Mouse (Mus musculus) liver, embryonic 16.5 days (tissue): ENCODE results near the gene Ush2a. TPM values are rescaled to one million over a fixed set of nuclear protein-coding genes. Genes with fewer than 3 reads are reported as not detected.

Experiments
- ATAC-seq: fragments of 200-750 bp; cut with Nextera tagmentation; 2 replicates; pipeline ENCODE4 v1.8.0; 2017; ENCODE audit warnings: low read depth, mild to moderate bottlenecking, moderate number of reproducible peaks, moderate library complexity
- H3K27ac ChIP-seq: fragments of 300-500 bp; sonication (generic); 2 replicates; pipeline ENCODE4 v1.5.1; 2014; ENCODE audit warnings: mild to moderate bottlenecking, low read length
- H3K27me3 ChIP-seq: fragments of 300-500 bp; sonication (generic); 2 replicates; pipeline ENCODE4 v1.6.1; 2014; ENCODE audit warnings: low read depth, low read length, mixed read lengths; ENCODE audit not compliant: control insufficient read depth, insufficient read depth
- H3K36me3 ChIP-seq: fragments of 300-500 bp; sonication (generic); 2 replicates; pipeline ENCODE4 v1.6.1; 2014; ENCODE audit warnings: mild to moderate bottlenecking; ENCODE audit not compliant: control insufficient read depth, insufficient read depth
- H3K4me1 ChIP-seq: fragments of 300-500 bp; sonication (generic); 2 replicates; pipeline ENCODE4 v1.6.1; 2014; ENCODE audit warnings: low read depth, low read length, mixed read lengths; ENCODE audit not compliant: control insufficient read depth
- H3K4me2 ChIP-seq: fragments of 300-500 bp; sonication (generic); 2 replicates; pipeline ENCODE4 v1.6.1; 2014; ENCODE audit warnings: low read depth, low read length, mixed read lengths
- H3K4me3 ChIP-seq: fragments of 300-500 bp; sonication (generic); 2 replicates; pipeline ENCODE4 v1.5.1; 2014; ENCODE audit warnings: low read depth, mild to moderate bottlenecking, low read length
- H3K9ac ChIP-seq: fragments of 300-500 bp; sonication (generic); 2 replicates; pipeline ENCODE4 v1.6.1; 2014; ENCODE audit warnings: low read depth, low read length
- H3K9me3 ChIP-seq: fragments of 300-500 bp; sonication (generic); replicated peaks from 2 replicates; pipeline ENCODE4 v1.6.1; 2016; ENCODE audit warnings: low read length; ENCODE audit not compliant: control insufficient read depth
- WGBS: fragments of 180-500 bp; shearing (Covaris S2); extraction: QIAGEN DNeasy Blood & Tissue Kit; methylation state at CpG from one replicate; pipeline ENCODE4 v1.1.7; 2014; ENCODE audit not compliant: insufficient replicate concordance; 5-methylcytosine and 5-hydroxymethylcytosine counted together
- polyA plus RNA-seq: library from polyadenylated mRNA; unstranded; fragments of >200 nt; fragmentation: Nextera tagmentation; extraction: Ambion mirVana; gene quantifications from 2 replicates; pipeline ENCODE4 v1.2.1, GENCODE M21; 2015

Ush2a gene
- polyA plus RNA-seq, 1 experiment from 2014 or later: 0.01 TPM

GRCm38 (mm10) chr1:188267127-188267722, 5.4 kb downstream of the Ush2a start:
- H3K4me1 ChIP-seq: no peaks in the 10 kb centered on the region
- no peak overlapping the region for H3K9ac ChIP-seq
- no peak overlapping the region for H3K4me3 ChIP-seq
- H3K27ac ChIP-seq: no peak overlapping the region
- no peak overlapping the region for H3K4me2 ChIP-seq
- no peaks in the 10 kb centered on the region for H3K9me3 ChIP-seq
- 64% methylated on average over 11 of the region's 11 CpGs for WGBS
- H3K36me3 ChIP-seq: no peaks in the 10 kb centered on the region
- ATAC-seq: no peak
- no peaks in the 10 kb centered on the region for H3K27me3 ChIP-seq

GRCm38 (mm10) chr1:188269071-188269470, 7.2 kb downstream of the Ush2a start:
- 76% methylated on average over 6 of the region's 6 CpGs for WGBS
- ATAC-seq: no peak

GRCm38 (mm10) chr1:188313303-188313702, 51.5 kb downstream of the Ush2a start:
- Histone ChIP-seq H3K9me3 (no peaks in the 10 kb centered on the region), H3K4me3 (no peak overlapping the region), H3K36me3 (no peaks in the 10 kb centered on the region), H3K9ac (no peak overlapping the region), H3K27me3 (no peaks in the 10 kb centered on the region), H3K27ac (no peak overlapping the region), H3K4me1 (no peaks in the 10 kb centered on the region), H3K4me2 (no peak overlapping the region)
- 67% methylated on average over 7 of the region's 7 CpGs for WGBS
- no peak for ATAC-seq

More at GRCm38 (mm10) chr1:188269071-188269470, 7.2 kb downstream of the Ush2a start:
- Histone ChIP-seq H3K36me3 (no peaks in the 10 kb centered on the region), H3K27me3 (no peaks in the 10 kb centered on the region), H3K9me3 (no peaks in the 10 kb centered on the region), H3K4me1 (no peaks in the 10 kb centered on the region), H3K9ac (no peak overlapping the region), H3K4me2 (no peak overlapping the region), H3K27ac (no peak overlapping the region), H3K4me3 (no peak overlapping the region)

GRCm38 (mm10) chr1:188316574-188316973, 54.8 kb downstream of the Ush2a start:
- Histone ChIP-seq H3K9ac (no peak overlapping the region), H3K4me1 (no peaks in the 10 kb centered on the region), H3K4me2 (no peak overlapping the region), H3K27ac (no peak overlapping the region), H3K4me3 (no peak overlapping the region), H3K36me3 (no peaks in the 10 kb centered on the region), H3K27me3 (no peaks in the 10 kb centered on the region), H3K9me3 (no peaks in the 10 kb centered on the region)
- ATAC-seq: no peak
- 69% methylated on average over 5 of the region's 5 CpGs for WGBS

GRCm38 (mm10) chr1:188320204-188320603, 58.4 kb downstream of the Ush2a start:
- no peaks in the 10 kb centered on the region for H3K4me1 ChIP-seq
- H3K36me3 ChIP-seq: no peaks in the 10 kb centered on the region
- WGBS: 66% methylated on average over 4 of the region's 4 CpGs
- H3K27ac ChIP-seq: no peak overlapping the region
- H3K9me3 ChIP-seq: no peaks in the 10 kb centered on the region
- no peak overlapping the region for H3K4me3 ChIP-seq
- no peak overlapping the region for H3K4me2 ChIP-seq
- no peak for ATAC-seq
- H3K9ac ChIP-seq: no peak overlapping the region
- no peaks in the 10 kb centered on the region for H3K27me3 ChIP-seq

GRCm38 (mm10) chr1:188321534-188321933, 59.7 kb downstream of the Ush2a start:
- whole genome bisulfite sequencing: 64% methylated on average over 7 of the region's 7 CpGs
- H3K27me3 ChIP-seq: no peaks in the 10 kb centered on the region
- no peak for ATAC-seq

GRCm38 (mm10) chr1:188330406-188330805, 68.6 kb downstream of the Ush2a start:
- H3K27ac ChIP-seq: no peak overlapping the region
- H3K27me3 ChIP-seq: no peaks in the 10 kb centered on the region
- H3K4me3 ChIP-seq: no peak overlapping the region
- H3K36me3 ChIP-seq: no peaks in the 10 kb centered on the region
- ATAC-seq: no peak
- no peak overlapping the region for H3K4me2 ChIP-seq
- no peaks in the 10 kb centered on the region for H3K9me3 ChIP-seq
- no peak overlapping the region for H3K9ac ChIP-seq
- 64% methylated on average over 2 of the region's 2 CpGs for WGBS
- no peaks in the 10 kb centered on the region for H3K4me1 ChIP-seq

More at GRCm38 (mm10) chr1:188321534-188321933, 59.7 kb downstream of the Ush2a start:
- no peaks in the 10 kb centered on the region for H3K4me1 ChIP-seq
- no peaks in the 10 kb centered on the region for H3K36me3 ChIP-seq
- no peaks in the 10 kb centered on the region for H3K9me3 ChIP-seq
- H3K9ac ChIP-seq: no peak overlapping the region
- H3K4me3 ChIP-seq: no peak overlapping the region
- no peak overlapping the region for H3K4me2 ChIP-seq
- H3K27ac ChIP-seq: no peak overlapping the region

GRCm38 (mm10) chr1:188333936-188334335, 72.1 kb downstream of the Ush2a start:
- ATAC-seq: no peak
- H3K4me1 ChIP-seq: no peaks in the 10 kb centered on the region
- WGBS: 52% methylated on average over 2 of the region's 2 CpGs
- H3K9ac ChIP-seq: no peak overlapping the region
- no peaks in the 10 kb centered on the region for H3K27me3 ChIP-seq
- H3K4me2 ChIP-seq: no peak overlapping the region
- no peak overlapping the region for H3K27ac ChIP-seq
- H3K9me3 ChIP-seq: no peaks in the 10 kb centered on the region
- H3K4me3 ChIP-seq: no peak overlapping the region
- H3K36me3 ChIP-seq: no peaks in the 10 kb centered on the region

GRCm38 (mm10) chr1:188347762-188348161, 85.9 kb downstream of the Ush2a start:
- 12% methylated on average over 2 of the region's 2 CpGs for WGBS
- H3K4me2 ChIP-seq: no peak overlapping the region
- ATAC-seq: no peak
- H3K36me3 ChIP-seq: no peaks in the 10 kb centered on the region
- H3K27ac ChIP-seq: no peak overlapping the region
- no peak overlapping the region for H3K9ac ChIP-seq
- no peak overlapping the region for H3K4me3 ChIP-seq
- H3K27me3 ChIP-seq: no peaks in the 10 kb centered on the region
- H3K9me3 ChIP-seq: no peaks in the 10 kb centered on the region
- H3K4me1 ChIP-seq: no peaks in the 10 kb centered on the region
